Mouse (Mus musculus): ENCODE results near the gene Srp68.

The Srp68 gene

DNA sequence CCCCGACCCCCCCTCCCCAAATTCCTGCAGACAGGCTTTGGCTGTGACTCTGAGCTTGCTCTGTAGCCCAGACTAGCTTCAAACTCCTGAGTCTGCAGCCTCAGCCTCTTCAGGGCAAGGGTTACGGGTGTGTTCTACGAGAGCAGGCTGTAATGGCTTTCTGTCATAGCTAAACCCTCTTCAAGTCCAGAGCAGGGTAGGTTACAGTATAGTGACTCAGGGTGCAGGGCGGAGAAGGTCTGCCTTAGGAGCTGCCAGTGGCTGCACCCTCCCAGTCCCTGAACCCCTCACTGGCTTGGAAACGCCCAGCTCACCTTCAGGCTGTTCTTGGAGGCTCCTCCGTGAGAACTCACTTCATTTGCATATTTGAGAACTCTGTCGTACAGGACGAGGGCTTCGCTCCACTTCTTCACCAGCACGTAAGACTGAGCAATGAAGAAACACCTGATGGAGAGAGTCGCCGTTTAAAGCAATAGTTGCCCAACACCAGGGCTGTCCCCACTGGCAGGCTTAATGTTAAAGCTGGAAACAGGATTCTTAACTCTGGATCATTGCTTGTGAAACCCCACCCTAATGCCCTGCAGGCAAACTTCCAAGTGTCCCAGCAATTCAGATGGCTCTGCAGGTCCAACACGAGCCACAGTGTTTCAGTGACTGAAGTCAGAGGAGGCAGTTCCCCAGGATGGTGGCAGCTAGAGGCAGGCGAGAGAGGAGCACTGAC lies 26.4 kb downstream of the Srp68 start:
- no peak for DNase-seq (ENCODE audit: low spot score in 2 of 2)

DNA sequence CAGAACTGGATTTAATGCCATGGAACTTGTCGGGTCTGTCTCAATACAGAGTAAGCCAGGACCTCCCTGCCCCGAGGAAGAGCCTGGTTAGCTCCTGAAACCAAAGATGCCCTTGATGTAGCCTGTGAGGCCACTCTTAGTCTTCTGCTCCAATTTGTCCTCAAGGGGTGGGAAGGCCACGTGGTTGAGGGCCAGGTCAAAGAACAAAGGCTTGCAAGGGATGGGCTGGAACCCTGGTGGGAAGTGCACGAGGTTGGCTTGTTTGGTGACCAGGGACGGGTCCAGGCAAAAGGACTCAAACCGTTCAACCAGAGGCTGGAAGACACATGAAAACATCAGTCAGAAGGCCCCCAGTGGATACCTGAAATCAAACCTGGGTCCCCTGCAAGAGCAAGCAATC lies 28.4 kb downstream of the Srp68 start:
- no peak for DNase-seq (ENCODE audit: low spot score in 2 of 2)

DNA sequence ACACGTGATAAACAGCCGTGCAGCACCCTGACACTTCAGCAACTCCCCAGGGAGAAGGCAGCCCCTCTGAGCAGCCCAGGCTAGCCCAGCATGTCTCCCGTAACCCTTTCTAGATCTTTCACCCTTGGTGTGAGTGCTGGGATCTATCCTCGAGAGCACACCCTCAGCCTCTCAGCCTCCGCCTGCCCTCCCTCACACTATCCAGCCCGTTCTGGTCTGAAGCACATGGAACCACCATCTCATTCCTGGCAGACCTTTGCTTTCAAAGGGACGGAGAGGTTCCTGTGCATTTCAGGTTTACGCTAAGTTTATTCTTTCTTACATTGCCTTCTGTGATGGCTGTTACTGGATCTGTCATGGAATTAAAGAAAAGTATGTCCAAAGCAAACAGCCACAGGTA lies 29.4 kb downstream of the Srp68 start:
- no peak for DNase-seq (ENCODE audit: low spot score in 2 of 2)

DNA sequence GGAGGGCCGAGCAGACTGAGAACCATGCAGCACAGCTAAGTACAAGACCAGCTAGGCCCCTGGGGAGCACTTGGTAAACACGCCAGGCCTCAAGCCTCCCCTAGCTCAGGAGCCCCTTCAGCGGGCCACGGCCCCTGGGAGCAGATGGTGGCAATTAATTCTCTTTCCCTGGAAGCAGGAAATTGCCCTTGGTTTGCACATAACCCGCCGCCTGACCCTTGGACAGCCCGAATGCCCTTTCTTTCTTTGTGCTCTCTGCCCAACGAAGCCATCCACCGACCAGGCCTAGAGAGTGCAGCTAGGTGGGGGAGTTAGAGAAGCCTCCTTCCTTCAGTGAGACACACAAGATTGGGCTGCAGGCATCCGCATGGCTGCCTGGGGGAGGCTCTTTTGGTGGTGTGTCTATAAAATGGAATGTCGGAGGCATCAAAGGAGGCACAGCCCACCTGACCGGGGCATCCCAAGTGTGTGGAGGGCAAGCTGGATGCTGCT lies 32.2 kb downstream of the Srp68 start:
- no peak for DNase-seq (ENCODE audit: low spot score in 2 of 2)

DNA sequence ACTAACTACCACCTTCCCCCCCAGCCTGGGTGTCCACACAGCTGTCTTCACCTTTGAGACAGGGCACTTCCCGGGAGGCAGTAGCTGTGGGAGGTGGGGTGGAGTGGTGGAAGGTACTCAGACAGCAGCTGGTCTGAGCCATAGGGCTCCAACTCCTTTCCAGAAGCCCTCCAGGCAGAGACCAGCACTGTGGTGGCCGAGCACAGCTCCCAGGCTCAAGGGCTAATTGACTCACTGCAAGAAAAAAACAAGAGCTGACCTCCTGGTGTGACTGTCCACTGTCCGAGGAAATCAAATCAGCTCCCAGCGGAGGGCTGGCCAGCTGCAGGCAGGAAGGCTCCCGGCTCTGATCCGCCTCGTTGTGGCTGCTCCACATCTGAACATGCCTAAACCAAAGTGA lies 34.2 kb downstream of the Srp68 start:
- DNase-seq (ENCODE audit: low spot score in 2 of 2): no peak

DNA sequence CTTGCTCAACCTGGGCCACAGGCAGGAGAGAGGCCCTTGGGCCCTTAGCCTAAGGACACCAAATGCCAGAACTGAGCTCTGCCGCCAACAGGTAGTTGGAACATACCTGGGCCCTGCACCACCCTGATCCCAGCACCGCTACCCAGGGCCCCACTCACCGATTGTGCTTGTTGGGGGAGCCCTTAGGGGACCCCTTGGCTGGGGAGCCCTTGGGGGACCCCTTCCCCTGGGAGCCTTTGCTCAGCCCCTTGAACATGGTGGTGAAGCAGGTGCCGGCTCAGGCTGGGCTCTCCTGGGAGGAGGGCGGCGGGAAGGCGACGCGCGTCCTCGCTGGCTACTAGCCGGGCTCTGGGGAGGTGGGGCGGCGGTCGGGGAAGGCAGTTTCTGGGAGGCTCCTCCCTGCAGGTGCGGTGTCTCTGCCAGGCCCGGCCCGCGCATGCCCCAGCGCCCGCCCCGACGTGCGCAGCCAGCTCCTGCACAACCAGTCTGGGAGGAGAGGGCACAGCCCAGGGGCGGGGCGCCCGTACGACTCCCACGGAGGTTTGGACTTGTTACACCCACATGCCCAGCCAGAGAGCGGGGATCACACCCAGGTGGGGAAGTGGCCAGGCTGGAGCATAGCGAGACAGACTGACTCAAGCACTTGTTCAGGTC lies 36.1 kb downstream of the Srp68 start, which contains the start of gene Evpl:
Gene Evpl, minus strand, starts transcription at position 336 of the 654 bp plus-strand sequence.
- DNase-seq (ENCODE audit: low spot score in 2 of 2): no peak

DNA sequence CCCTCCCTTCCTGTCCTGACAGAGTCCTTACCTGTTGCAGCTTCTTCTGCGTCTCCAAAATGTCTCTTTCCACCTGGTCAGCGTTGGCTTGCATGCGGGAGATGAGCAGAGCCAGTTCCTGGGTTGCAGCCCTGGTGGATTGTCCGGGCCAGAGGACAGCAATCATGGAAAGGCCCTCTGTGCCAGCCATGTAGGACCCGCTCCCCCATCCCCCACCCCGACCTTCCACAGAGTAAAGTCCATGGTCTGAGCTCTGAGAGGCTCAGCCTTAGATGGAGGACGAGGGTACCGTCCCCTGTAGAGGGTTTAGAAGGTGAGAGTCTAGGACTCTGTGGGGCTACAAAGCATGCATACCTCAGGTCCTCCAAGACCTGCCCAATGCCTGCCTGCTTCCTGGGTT lies 39.1 kb downstream of the Srp68 start:
- DNase-seq (ENCODE audit: low spot score in 2 of 2): no peak

DNA sequence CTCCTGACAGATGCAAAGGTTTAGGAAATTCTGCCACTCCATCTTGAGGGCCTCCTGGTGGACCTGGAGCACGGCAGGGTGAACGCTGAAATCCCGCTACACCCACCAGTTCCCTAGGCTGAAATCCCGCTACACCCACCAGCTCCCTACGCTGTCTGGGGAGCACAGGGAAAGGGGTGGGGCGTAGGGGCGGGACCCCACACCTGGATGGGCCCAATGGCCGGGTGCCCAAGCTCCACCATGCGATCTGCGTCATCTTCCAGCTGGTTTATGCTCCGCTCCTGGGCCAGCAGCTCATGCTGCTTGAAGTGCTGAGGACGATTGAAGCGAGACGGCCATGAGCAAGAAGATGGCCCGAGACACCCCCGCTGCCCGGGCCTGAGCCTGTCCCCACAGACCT lies 41.6 kb downstream of the Srp68 start:
- DNase-seq (ENCODE audit: low spot score in 2 of 2): no peak

DNA sequence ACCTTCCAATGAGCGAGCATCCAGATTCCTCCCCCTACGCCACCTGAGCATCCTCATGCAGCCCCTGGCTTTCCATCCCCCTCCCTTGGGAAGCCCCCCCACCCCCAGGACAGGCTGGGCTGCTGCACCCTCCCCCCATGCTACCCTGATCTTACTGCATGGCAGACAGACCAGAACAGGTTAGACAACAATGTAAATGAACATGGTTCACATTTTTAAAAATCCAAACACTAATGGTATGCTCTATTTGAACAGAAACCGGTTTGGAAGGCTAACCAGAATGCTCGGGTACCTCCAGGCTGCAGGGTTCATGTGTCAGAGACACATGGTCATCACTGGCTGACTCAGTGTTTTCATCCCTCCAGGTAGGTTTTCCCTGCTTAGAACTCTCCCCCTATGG lies 45.3 kb downstream of the Srp68 start:
- no peak for DNase-seq (ENCODE audit: low spot score in 2 of 2)

DNA sequence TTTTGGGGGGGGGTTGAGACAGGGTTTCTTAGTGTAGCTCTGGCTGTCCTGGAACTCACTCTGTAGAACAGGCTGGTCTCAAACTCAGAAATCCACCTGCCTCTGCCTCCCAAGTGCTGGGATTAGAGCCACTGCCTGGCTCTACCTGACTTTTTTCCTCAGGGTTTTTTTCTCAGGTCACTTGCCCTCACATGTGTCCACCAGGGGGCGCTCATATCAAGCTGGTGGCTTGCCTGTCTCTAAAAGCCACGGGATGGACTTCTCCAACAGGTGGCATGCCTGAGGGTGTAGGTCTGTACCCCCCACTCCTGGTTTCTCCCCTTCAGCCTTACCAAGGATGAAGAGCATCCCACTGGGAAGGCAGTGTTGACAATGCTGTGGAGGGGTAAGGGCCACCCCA lies 47.6 kb downstream of the Srp68 start:
- peak; percentile 71 to 81 for DNase-seq (ENCODE audit: low spot score in 2 of 2)

DNA sequence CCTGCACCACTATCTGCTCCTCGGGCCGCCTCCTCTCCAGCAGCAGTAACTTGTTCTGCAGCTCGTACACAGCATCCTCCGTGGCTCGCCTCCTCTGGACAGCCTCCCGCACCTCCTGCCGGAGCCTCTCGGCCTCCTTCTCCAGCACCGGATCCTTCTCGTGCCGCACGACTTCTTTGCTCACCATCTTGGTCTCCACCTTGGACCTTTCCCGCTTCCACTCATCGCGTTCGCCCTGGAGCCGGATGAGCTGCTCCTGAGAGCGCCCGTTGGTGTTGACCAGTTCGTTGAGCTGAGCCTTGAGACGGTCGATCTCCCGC lies 51.3 kb downstream of the Srp68 start:
- no peak for DNase-seq (ENCODE audit: low spot score in 2 of 2)

DNA sequence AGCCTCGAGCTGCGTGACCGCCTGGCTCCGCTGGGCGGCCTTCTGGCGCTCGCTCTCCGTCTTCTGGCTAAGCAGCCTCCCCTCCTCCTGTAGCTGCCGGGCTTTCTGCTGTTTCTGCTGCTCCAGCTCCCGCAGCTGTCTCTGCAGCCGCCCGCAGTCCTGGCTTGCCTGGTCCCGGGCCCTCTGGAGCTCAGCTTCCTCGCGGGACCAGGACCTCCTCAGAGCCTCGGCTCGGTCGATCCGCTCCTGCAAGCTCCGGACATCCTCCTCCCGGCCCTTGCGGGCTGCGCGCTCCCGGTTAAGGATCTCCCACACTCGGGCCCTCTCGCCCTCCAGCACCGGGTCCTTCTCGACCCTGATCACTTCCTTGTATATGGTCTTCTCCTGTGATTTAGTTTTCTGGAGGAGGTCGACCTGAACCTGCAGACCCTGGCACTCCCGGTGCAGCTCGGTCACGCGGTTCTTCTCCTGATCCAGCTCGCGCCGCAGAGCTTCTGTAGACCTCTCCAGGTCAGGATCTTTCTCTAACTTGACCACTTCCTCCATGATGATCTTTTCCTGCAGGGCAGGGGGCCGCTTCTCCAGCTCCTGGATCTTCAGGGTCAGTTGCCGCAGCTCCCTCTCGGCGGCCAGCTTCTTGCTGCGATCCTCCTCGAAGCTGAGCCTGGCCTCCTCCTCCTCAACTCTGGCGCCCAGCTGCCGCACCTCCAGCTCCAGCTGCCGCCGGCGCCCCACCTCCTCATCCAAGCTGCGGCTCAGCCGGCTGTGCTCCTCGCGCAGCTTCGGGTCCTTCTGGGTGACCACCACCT lies 51.9 kb downstream of the Srp68 start:
- no peak for DNase-seq (ENCODE audit: low spot score in 2 of 2)

DNA sequence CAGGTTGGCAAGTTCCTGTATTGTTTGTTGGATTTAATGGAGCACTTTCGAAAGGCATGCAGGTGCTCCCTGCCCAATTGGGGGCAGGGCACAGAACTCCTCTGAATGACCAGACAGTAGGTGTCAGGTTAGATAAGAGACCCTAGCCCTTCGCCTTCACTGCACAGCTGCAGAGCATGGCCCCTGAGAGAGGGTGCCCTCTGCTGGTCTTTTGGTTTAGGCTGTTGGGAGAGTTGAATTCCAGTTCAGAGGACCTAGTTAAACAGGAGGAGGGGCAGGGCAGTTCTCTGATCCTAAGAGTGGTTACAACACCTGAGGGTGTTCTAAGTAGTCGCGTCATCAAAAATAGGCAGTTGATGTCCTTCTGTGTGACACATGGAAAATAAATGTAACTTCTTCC lies 54.1 kb downstream of the Srp68 start:
- peak; percentile 28 to 38 for DNase-seq (ENCODE audit: low spot score in 2 of 2)

DNA sequence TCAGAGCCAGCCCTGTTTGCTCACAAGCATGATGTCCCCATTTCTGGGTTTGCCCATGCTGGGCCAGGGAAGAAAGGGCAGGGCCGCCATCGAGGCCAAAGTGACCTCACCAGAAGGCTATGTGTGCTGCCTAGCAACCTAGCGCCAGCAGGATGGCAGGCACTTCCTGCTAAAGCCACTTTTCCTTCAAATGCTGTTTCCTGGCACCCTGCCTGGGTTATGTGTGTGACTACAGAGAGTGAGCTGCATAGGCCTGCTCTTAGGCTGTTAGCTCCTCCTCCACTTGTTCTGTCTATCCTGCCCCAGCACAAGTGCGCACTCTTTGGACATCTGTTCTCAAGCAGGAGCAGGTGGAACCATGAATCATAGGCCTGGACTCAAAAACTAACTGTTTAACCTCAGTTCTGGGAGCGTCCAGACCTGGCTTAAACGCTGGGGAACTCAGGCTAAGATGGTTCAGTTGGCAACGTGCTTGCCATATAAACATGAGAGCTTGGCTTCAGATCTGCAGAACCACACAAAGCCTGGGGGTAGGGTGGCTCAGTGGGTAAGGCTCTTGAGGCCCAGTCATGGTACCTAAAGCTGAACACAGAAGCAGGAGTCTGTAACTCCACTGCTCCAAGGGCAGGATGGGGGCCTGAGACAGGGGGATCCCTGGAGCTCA lies 55.1 kb downstream of the Srp68 start:
- peak in 1 of 2 experiments; percentile 21 for DNase-seq (ENCODE audit: low spot score in 2 of 2)

DNA sequence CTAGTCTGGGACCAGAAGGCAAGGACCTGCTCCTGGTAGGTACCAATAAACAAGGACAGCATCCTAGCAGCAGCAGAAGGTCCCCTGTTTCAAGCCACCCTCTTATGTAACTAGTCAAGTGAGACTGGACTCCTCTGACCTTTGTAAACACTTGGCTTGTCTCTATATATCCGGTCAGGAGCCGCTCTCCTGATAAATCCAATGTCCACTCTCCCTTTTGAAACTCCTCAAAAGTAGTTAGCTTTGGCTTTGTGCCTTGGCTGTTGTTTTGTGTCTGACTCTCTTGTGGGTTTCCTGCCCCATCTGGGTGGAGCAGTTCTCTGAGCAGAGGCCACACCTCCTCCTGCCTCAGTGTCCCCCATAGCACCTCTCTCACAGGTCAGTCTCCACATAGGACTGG lies 55.8 kb downstream of the Srp68 start:
- DNase-seq (ENCODE audit: low spot score in 2 of 2): no peak

DNA sequence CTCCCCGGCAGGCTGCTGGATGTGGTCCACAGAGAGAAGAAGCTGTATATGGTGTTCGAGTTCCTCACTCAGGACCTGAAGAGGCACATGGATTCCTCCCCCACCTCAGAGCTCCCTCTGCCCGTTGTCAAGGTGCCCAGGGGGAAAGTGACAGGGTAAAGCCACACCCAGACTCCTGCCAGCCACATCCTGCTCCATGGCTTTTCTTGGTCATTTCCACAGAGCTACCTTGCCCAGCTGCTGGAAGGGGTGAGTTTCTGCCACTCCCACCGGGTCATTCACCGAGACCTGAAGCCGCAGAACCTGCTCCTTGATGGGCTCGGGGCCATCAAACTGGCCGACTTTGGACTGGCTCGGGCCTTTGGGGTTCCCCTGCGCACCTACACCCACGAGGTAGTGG lies 57.5 kb downstream of the Srp68 start:
- DNase-seq (ENCODE audit: low spot score in 2 of 2): no peak

DNA sequence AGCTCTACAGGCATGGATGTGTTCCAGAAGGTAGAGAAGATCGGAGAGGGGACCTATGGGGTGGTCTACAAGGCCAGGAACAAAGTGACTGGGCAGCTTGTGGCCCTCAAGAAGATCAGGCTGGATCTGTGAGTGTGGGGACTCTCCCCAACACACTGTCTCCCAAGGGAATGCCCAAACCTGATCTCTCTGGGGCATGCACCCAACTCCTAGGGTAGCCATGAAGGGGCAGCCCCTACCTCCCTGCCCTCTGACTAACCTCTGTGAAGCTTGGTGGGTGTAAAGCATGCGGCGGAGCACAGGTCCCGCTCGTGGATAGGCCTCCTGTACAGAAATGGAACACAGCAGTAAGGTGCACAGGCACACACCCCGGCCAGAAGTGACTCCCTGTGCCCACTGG lies 58.0 kb downstream of the Srp68 start:
- no peak for DNase-seq (ENCODE audit: low spot score in 2 of 2)

DNA sequence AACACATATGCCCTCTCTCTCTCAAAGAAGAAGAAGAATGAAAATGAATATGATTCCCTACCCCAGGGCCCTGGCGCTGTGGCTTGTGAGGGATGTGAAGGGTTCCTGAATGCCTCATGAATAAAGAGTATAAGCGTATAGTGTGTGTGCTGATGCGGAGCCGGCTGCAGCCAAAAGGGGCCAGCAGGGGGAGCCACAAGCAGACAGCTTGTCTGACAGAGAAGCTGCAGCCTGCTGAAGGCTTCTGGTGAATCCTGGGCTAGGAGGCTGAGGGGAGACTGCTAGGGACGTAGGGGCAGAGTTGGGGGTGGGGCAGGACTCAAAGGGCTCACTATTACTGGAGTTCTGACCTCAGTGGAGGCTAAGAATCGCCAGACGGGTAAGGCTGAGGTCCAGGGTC lies 58.8 kb downstream of the Srp68 start:
- peak in 1 of 2 experiments; percentile 26 for DNase-seq (ENCODE audit: low spot score in 2 of 2)

DNA sequence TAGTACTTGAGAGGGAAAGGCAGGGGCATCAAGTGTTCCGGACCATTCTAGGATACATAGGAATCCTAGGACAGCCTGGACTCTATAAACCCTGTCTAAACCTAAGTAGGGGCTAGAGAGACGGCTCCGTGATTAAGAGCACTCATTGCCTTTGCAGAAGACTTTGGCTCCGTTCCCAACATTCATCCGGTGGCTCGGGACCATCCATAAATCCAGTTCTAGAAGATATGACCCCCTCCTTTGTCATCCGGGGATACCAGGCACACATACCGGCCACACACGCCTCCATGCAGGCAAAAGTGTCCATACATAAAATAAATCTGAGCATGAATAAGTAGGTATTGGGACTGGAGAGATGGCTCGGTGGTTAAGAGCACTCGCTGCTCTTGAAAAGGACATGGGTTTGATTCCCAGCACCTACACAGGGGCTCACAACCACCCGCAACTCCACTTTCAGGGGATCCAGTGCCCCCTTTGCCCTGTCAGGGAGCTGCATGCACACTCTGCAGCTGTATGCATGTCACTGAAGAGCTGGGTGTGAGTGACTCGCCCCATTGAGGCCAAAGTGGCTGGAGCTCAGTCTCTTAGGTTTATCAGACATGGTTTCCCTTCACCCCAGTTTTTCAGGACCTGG lies 60.0 kb downstream of the Srp68 start:
- no peak for DNase-seq (ENCODE audit: low spot score in 2 of 2)

DNA sequence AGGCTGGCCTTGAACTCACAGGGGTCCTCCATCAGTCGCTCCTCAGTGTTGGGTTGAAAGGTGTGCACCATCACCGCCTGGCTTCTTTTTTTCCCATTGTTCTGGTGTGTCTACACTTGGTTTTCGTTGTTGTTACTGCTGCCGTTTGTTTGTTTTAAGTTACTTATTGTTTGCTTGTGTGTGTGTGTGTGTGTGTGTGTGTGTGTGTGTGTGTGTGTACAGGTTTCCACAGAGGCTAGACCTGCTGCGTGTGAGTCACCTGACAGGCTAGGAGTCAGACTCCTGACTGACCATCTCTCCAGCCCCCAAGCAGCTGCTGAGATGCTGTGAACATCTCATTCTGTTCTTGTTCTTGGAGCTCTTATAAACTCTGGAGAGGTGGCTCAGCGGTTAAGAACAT lies 61.2 kb downstream of the Srp68 start:
- DNase-seq (ENCODE audit: low spot score in 2 of 2): no peak

DNA sequence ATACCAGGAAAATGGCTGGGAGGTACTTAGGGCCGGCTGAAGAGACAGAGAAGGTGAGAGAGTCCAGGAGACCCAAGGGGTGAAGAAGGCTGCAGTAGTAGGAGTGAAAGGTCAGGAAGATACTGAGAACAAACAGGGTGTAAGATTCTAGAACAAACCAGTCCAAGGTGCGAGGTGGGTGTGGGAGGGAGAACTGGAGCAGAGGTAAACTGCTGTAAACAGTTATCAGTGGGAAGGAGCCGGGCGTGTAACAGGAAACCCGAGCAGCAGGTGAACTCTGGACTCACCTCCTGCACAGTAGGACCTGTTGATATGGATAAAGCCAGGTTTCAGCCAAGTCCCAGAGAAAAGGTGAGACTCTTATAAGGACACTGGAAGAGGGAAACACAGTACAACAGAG lies 63.3 kb downstream of the Srp68 start:
- DNase-seq (ENCODE audit: low spot score in 2 of 2): no peak

DNA sequence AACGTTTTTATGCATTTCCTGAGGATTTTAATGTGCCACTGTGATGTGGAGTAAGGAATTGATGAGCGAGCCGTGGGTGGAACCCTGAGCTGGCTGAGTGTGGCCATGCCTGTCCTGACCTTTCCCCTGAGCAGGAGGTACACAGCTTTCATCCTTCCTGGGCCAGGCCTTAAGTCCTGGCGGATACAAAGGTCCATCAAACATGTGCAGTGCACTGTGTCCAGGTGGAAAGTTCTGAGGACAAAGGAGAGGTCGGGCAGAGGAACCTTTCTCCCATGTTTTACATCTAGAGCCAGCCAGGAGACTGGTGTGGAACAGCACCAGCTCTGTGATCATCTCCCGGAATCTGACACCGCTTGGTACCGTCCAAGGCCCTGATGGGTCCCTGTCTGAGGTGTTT lies 64.8 kb downstream of the Srp68 start:
- DNase-seq (ENCODE audit: low spot score in 2 of 2): no peak

Data from natural killer cell, adult 2 months (primary cell).